Mouse (Mus musculus): ENCODE results near the gene Clps. TPM values are rescaled to one million over a fixed set of nuclear protein-coding genes. Genes with fewer than 3 reads are reported as not detected.
A peak's percentile ranks its signal among the peaks of the same experiment; 100 is the strongest.
"Not testable (repeated sequence)": the region's sequence is repeated elsewhere in the genome, so short reads cannot be mapped to it uniquely, and the experiment has no call there.

Gene Clps
- polyA plus RNA-seq, 1 experiment from 2014 or later: not detected

DNA sequence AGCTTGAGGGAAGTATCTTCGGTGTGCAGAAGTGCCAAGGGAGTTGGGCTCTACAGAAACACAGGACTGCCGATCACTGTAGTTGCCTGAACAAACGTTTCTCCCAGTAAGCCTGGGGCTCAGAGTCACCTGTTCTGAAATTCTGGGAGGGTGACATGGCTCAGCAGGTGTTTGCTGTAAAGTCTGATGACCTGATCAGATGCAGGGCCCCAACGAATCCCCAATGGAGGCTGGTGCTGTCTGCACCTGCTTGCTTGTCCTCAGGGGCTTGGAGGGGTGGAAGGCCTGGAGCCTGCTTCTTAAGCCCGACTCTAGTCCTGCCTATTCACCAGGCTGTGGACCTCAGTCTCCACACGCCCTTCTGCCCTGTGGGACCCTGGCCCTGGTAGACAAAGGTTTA is 2.8 kb downstream of the Clps start:
- H3K27me3 ChIP-seq (ENCODE audit: control insufficient read depth, insufficient read depth, low read length): no peaks in the 10 kb centered on the region
- H3K4me3 ChIP-seq (replicated peaks; ENCODE audit: low read length): no peak overlapping the region
- H3K27ac ChIP-seq: no peak overlapping the region
- H3K9ac ChIP-seq: no peak overlapping the region
- H3K9me3 ChIP-seq (ENCODE audit: control insufficient read depth, low read length): no peaks in the 10 kb centered on the region
- no peak for DNase-seq (ENCODE audit: low spot score)
- no peak overlapping the region for H3K4me2 ChIP-seq (replicated peaks)
- no peak for ATAC-seq (ENCODE audit: low FRiP score)
- H3K36me3 ChIP-seq (replicated peaks; ENCODE audit: control insufficient read depth, insufficient read depth): no peaks in the 10 kb centered on the region
- 76% methylated on average over 6 of the region's 6 CpGs for WGBS
- H3K4me1 ChIP-seq (replicated peaks; ENCODE audit: control insufficient read depth, insufficient read depth, low read length): no peaks in the 10 kb centered on the region

DNA sequence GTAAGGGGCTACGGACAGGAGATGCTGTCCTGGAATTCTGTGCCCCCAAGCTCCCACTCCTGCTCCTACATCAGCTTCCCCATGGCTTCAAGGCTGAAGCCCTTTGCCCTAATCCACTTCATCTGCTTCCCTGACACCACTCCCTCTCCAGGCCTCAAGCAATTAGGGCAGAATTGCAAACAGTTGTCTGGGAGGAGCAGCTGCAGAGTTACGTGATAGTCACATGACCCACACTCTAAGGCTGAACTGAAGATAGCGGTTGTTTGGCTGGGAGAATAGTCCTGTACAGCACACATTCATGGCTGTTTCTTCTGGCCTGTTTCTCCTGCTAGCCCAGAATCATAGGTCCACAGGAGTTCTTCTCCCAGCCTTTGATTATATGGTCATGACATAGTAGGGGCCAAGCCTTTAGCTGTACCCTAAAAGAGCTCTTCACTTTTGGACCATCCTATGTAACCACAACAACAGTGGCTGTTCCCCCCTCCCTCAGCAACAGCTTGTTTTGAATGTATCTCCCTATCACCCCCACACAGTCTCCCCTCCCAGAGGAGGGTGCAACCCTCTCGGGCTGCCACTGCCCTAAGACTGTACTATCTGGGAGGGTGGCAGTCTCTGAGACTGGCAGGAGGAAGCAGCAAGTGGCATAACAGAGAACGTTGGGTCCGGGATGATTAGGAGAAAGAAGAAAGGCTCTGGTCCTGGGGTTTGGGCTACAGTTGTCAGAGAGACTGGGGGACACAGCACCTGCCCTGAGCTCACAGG is 3.8 kb downstream of the Clps start:
- ATAC-seq (ENCODE audit: low FRiP score) (no peak), DNase-seq (ENCODE audit: low spot score) (no peak)
- H3K27me3 ChIP-seq (ENCODE audit: control insufficient read depth, insufficient read depth, low read length): no peaks in the 10 kb centered on the region
- no peaks in the 10 kb centered on the region for H3K4me1 ChIP-seq (replicated peaks; ENCODE audit: control insufficient read depth, insufficient read depth, low read length)
- H3K27ac ChIP-seq: no peak overlapping the region
- H3K4me2 ChIP-seq (replicated peaks): no peak overlapping the region
- no peaks in the 10 kb centered on the region for H3K36me3 ChIP-seq (replicated peaks; ENCODE audit: control insufficient read depth, insufficient read depth)
- WGBS: 57% methylated on average over 6 of the region's 6 CpGs
- no peaks in the 10 kb centered on the region for H3K9me3 ChIP-seq (ENCODE audit: control insufficient read depth, low read length)
- H3K9ac ChIP-seq: no peak overlapping the region
- H3K4me3 ChIP-seq (replicated peaks; ENCODE audit: low read length): no peak overlapping the region

DNA sequence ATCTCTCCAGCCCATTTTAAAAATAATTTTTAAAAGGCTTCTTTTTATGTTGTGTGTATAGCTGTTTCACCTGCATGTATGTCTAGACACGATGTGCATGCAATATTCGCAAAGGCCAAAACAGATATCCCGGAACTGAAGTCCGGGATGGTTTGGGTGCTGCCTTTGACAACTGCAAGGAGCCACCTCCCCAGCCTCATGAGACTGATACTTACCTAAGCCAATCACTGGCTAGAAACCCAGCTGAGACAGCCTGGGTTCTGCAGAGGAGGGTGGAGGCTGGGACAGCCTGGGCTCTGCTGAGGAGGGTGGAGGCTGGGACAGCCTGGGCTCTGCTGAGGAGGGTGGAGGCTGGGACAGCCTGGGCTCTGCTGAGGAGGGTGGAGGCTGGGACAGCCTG is 6.5 kb downstream of the Clps start:
- ATAC-seq (ENCODE audit: low FRiP score); H3K9me3 ChIP-seq (ENCODE audit: control insufficient read depth, low read length); H3K27me3 ChIP-seq (ENCODE audit: control insufficient read depth, insufficient read depth, low read length); H3K4me1 ChIP-seq (replicated peaks; ENCODE audit: control insufficient read depth, insufficient read depth, low read length); H3K4me3 ChIP-seq (replicated peaks; ENCODE audit: low read length); H3K27ac ChIP-seq; H3K9ac ChIP-seq; H3K36me3 ChIP-seq (replicated peaks; ENCODE audit: control insufficient read depth, insufficient read depth); DNase-seq (ENCODE audit: low spot score); H3K4me2 ChIP-seq (replicated peaks): not testable (repeated sequence)
- WGBS: 91% methylated on average over 4 of the region's 4 CpGs

DNA sequence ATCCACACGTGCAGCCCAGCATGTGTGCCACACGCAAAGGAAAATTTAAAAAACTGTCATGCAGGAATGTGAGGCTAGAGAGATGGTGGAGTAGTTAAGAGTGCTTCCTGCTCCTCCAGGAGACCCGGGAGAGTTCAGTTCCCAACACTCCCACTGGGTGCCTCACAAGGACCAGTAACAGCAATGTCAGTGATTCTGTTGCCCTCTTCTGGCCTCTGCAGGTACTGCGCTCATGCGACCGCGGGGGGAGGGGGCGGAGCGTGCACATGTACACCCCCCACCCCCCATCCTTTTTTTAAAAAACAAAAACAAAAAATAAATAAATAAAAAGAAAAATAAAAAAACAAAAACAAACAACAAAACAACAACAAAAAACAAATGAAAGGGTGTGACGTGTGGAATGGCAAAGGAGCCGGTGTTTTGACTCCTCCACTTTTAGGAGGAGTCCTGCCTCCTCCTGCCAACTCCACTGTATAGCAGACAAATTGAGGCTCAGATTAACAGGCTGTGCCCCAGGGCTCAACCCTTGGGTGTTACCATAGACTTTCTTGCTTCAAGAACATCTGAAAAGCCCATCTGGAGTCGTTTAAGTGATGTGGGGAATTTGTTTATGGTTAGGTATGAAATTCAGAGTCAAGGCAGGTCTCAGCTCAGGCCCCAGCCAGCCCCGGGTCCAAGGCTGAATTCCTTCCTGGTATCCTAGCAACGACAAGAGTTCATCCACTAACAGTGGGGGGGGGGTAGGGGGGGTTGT is 7.3 kb downstream of the Clps start:
- no peaks in the 10 kb centered on the region for H3K27me3 ChIP-seq (ENCODE audit: control insufficient read depth, insufficient read depth, low read length)
- no peak overlapping the region for H3K9ac ChIP-seq
- WGBS: 5% methylated on average over 14 of the region's 14 CpGs
- H3K4me1 ChIP-seq (replicated peaks; ENCODE audit: control insufficient read depth, insufficient read depth, low read length): no peaks in the 10 kb centered on the region
- ATAC-seq (ENCODE audit: low FRiP score): no peak
- no peak overlapping the region for H3K4me2 ChIP-seq (replicated peaks)
- H3K36me3 ChIP-seq (replicated peaks; ENCODE audit: control insufficient read depth, insufficient read depth): no peaks in the 10 kb centered on the region
- no peak overlapping the region for H3K4me3 ChIP-seq (replicated peaks; ENCODE audit: low read length)
- peak; percentile 67 for DNase-seq (ENCODE audit: low spot score)
- no peaks in the 10 kb centered on the region for H3K9me3 ChIP-seq (ENCODE audit: control insufficient read depth, low read length)
- no peak overlapping the region for H3K27ac ChIP-seq

DNA sequence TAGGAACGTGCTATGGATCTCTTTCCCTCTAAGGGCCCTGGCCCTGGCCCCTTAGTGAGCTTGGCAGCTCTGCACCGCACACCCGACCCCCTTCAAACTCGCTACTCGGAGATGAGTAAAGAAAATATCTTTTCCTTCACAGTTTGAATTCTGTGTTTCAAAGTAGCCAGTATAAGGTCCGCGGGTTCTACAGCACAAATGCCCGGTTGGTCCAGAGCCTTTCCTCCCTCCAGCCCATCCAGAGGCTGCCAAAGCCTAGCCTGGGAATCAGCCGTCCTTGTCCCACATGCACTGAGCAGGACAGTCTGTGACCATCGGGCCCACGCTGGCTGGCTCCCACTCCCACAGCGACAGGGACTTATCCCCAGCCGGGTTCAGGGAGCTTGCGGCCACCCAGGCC is 11.5 kb downstream of the Clps start, which contains the start of gene Clpsl2:
Gene Clpsl2, plus strand, starts transcription at position 301 of the 400 bp plus-strand sequence.
- H3K4me2 ChIP-seq (replicated peaks): no peak within 1 kb of the TSS
- ATAC-seq (ENCODE audit: low FRiP score) (no peak), DNase-seq (ENCODE audit: low spot score) (no peak)
- H3K27ac ChIP-seq: no peak within 1 kb of the TSS
- no peaks in the 10 kb centered on the region for H3K9me3 ChIP-seq (ENCODE audit: control insufficient read depth, low read length)
- H3K27me3 ChIP-seq (ENCODE audit: control insufficient read depth, insufficient read depth, low read length): no peaks in the 10 kb centered on the region
- no peak within 1 kb of the TSS for H3K4me3 ChIP-seq (replicated peaks; ENCODE audit: low read length)
- WGBS: 81% methylated on average over 14 of the region's 14 CpGs
- H3K36me3 ChIP-seq (replicated peaks; ENCODE audit: control insufficient read depth, insufficient read depth): no peaks in the 10 kb centered on the region
- no peaks in the 10 kb centered on the region for H3K4me1 ChIP-seq (replicated peaks; ENCODE audit: control insufficient read depth, insufficient read depth, low read length)
- no peak within 1 kb of the TSS for H3K9ac ChIP-seq

DNA sequence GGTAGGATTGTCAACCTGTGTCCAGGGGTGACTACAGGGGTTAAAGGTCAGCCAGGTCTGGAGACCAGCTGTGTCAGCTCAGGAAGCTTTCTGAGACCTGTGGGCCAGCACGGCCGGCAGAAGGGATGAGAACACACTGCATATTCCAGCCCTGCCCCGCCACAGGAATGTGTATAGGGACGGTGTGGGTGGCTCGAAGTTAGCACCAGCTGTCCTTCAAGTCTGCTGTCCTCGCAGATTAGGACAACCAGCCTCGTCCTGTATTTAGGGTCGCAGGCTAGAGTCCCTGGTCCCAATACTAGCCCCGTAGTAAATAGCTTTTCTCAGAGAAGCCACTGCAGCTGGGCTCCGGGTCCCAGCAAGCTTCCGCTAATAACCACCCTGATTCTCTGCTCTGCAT is 12.0 kb downstream of the Clps start:
- DNase-seq (ENCODE audit: low spot score) (no peak), ATAC-seq (ENCODE audit: low FRiP score) (no peak)
- 72% methylated on average over 11 of the region's 11 CpGs for WGBS
- Histone ChIP-seq H3K9ac (no peak overlapping the region), H3K36me3 (replicated peaks; ENCODE audit: control insufficient read depth, insufficient read depth) (no peaks in the 10 kb centered on the region), H3K4me1 (replicated peaks; ENCODE audit: control insufficient read depth, insufficient read depth, low read length) (no peaks in the 10 kb centered on the region), H3K27ac (no peak overlapping the region), H3K4me3 (replicated peaks; ENCODE audit: low read length) (no peak overlapping the region), H3K4me2 (replicated peaks) (no peak overlapping the region), H3K27me3 (ENCODE audit: control insufficient read depth, insufficient read depth, low read length) (no peaks in the 10 kb centered on the region), H3K9me3 (ENCODE audit: control insufficient read depth, low read length) (no peaks in the 10 kb centered on the region)

DNA sequence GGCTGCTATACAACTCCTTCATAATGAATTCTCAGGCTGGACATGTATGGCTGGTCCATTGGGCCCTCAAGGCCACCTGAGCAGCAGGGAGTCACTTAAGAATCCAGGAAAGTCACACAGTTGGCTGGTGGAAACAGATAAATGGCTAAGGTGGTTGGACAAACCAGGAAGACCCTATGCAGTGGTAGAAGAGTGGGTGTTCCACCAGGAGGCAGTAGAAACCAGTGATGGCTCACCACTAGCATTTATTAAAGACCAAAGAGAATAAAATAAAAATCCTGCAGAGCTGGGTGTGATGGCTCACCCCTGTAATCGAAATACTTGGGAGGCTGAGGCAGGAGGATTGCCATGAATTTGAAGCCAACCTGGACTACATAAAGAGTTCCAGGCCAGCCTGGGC is 13.6 kb downstream of the Clps start:
- H3K27ac ChIP-seq: no peak overlapping the region
- no peak for DNase-seq (ENCODE audit: low spot score)
- no peaks in the 10 kb centered on the region for H3K27me3 ChIP-seq (ENCODE audit: control insufficient read depth, insufficient read depth, low read length)
- H3K4me2 ChIP-seq (replicated peaks): no peak overlapping the region
- ATAC-seq (ENCODE audit: low FRiP score): no peak
- H3K4me1 ChIP-seq (replicated peaks; ENCODE audit: control insufficient read depth, insufficient read depth, low read length): no peaks in the 10 kb centered on the region
- no peaks in the 10 kb centered on the region for H3K36me3 ChIP-seq (replicated peaks; ENCODE audit: control insufficient read depth, insufficient read depth)
- WGBS: 81% methylated on average over 1 of the region's 1 CpGs
- H3K9me3 ChIP-seq (ENCODE audit: control insufficient read depth, low read length): no peaks in the 10 kb centered on the region
- no peak overlapping the region for H3K4me3 ChIP-seq (replicated peaks; ENCODE audit: low read length)
- H3K9ac ChIP-seq: no peak overlapping the region

DNA sequence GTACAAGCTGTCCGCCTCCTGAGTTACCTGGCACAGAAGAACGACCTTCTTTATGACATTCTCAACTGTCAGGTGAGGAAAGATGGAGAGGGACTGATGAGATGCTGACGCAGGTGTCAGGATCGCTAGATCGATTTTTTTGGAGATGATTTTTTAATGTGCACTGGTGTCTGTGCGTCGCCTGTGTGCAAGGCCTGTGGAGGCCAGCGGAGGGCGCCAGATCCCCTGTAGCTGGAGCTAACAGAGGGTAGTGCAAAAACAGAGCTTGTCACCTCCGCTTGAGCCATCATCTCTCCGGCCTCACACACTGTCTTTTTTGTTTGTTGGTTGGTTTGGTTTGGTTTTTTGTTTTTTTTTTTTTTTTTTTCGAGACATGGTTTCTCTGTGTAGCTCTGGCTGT is 22.7 kb downstream of the Clps start:
- Histone ChIP-seq H3K9me3 (ENCODE audit: control insufficient read depth, low read length) (no peaks in the 10 kb centered on the region; the same call in 1 of the 2 replicates), H3K4me2 (replicated peaks) (no peak overlapping the region), H3K9ac (no peak overlapping the region), H3K4me3 (replicated peaks; ENCODE audit: low read length) (no peak overlapping the region), H3K36me3 (replicated peaks; ENCODE audit: control insufficient read depth, insufficient read depth) (no peaks in the 10 kb centered on the region), H3K27me3 (ENCODE audit: control insufficient read depth, insufficient read depth, low read length) (no peaks in the 10 kb centered on the region), H3K4me1 (replicated peaks; ENCODE audit: control insufficient read depth, insufficient read depth, low read length) (no peaks in the 10 kb centered on the region), H3K27ac (no peak overlapping the region)
- DNase-seq (ENCODE audit: low spot score) (no peak), ATAC-seq (ENCODE audit: low FRiP score) (no peak)
- 47% methylated on average over 12 of the region's 12 CpGs for WGBS

DNA sequence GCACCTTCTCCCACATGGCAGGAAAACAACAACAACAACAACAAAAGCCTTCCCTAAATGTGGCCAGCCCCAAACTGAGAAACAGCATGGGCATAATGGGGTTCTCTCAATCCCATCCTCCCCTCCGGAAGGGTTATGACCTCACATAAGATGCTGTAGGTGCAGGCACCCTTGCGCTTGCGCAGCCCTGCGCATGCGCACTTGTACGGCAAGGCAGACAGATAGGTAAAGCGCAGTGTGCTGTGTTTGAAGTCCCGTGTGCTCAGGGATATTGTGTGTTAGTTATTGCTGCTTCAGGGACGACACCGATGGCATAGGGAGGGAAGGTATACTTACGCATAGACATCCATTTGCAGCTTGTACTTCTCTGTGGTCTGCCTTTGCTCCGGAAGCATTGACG is 27.2 kb downstream of the Clps start:
- DNase-seq (ENCODE audit: low spot score) (no peak), ATAC-seq (ENCODE audit: low FRiP score) (no peak)
- 90% methylated on average over 13 of the region's 13 CpGs for WGBS
- H3K27me3 ChIP-seq (ENCODE audit: control insufficient read depth, insufficient read depth, low read length): no peaks in the 10 kb centered on the region
- H3K36me3 ChIP-seq (replicated peaks; ENCODE audit: control insufficient read depth, insufficient read depth): no peaks in the 10 kb centered on the region
- no peak overlapping the region for H3K4me2 ChIP-seq (replicated peaks)
- H3K9ac ChIP-seq: no peak overlapping the region
- H3K4me3 ChIP-seq (replicated peaks; ENCODE audit: low read length): no peak overlapping the region
- H3K4me1 ChIP-seq (replicated peaks; ENCODE audit: control insufficient read depth, insufficient read depth, low read length): no peaks in the 10 kb centered on the region
- no peak overlapping the region for H3K27ac ChIP-seq
- no peaks in the 10 kb centered on the region for H3K9me3 ChIP-seq (ENCODE audit: control insufficient read depth, low read length)
